In genomic region chr2:173242874-173243273, GRCm38 (mm10) we compare ENCODE assay signal across 10 mouse cellular contexts. TPM values are rescaled to one million over a fixed set of nuclear protein-coding genes. Genes with fewer than 3 reads are reported as not detected.
A peak's percentile ranks its signal among the peaks of the same experiment; 100 is the strongest.
DNase-seq lines count a peak whose midpoint lies in the region; ATAC-seq and TF ChIP-seq lines count a peak whose summit lies in the region.
"Had no signal": no experiment of that assay in that cellular context is flagged by ENCODE, and none has a peak within 500 bp of the region (broad histone marks: within the 10 kb centered on the region; RNA-seq: fewer than 3 reads in every experiment).

No protein-coding gene starts in this region.

- DNase-seq in stomach, postnatal 0 days (ENCODE audit: low spot score), result no peak
- DNase-seq in midbrain, embryonic 11.5 days (ENCODE audit: low spot score, missing footprints), result peak; percentile 97
- no peak for DNase-seq in ovary, postnatal 10 days (ENCODE audit: low spot score)
- DNase-seq in T-cell, adult 2 months (ENCODE audit: low spot score), result no peak
- DNase-seq in left cerebral cortex, adult 11 months (ENCODE audit: low spot score), result no peak
- DNase-seq in heart, adult 18-20 months, result no peak
- DNase-seq: cerebellum, postnatal 25 days; liver, embryonic 13.5 days had no signal

- ATAC-seq in stomach, embryonic 14.5 days (ENCODE audit: insufficient number of reproducible peaks, insufficient read depth, low FRiP score, low read depth), result peak; percentile 14; the same call in 1 of the 2 replicates
- no peak for ATAC-seq in stomach, postnatal 0 days (ENCODE audit: low FRiP score, low TSS enrichment)
- ATAC-seq in hindbrain, embryonic 12.5 days (ENCODE audit: low FRiP score), result peak; percentile 80
- peak; percentile 85 for ATAC-seq in midbrain, embryonic 11.5 days (ENCODE audit: low FRiP score)

- no peak overlapping the region for H3K9ac ChIP-seq in stomach, embryonic 14.5 days (replicated peaks; ENCODE audit: low read depth, low read length)
- no peak overlapping the region for H3K9ac ChIP-seq in stomach, postnatal 0 days (ENCODE audit: low read length)
- H3K9ac ChIP-seq in hindbrain, embryonic 12.5 days, result no peak overlapping the region
- H3K9ac ChIP-seq in midbrain, embryonic 11.5 days (ENCODE audit: low read length), result peak overlapping the region; percentile 16; the same call in 1 of the 2 replicates
- H3K9ac ChIP-seq: liver, embryonic 13.5 days had no signal

- 42% methylated on average over 12 of the region's 12 CpGs for WGBS in stomach, embryonic 14.5 days
- WGBS in stomach, postnatal 0 days, result 46% methylated on average over 12 of the region's 12 CpGs
- WGBS in hindbrain, embryonic 12.5 days, result 13% methylated on average over 12 of the region's 12 CpGs
- 5% methylated on average over 12 of the region's 12 CpGs for WGBS in midbrain, embryonic 11.5 days

- no peaks in the 10 kb centered on the region for H3K9me3 ChIP-seq in stomach, embryonic 14.5 days (ENCODE audit: control insufficient read depth, low read depth, low read length)
- H3K9me3 ChIP-seq in stomach, postnatal 0 days (ENCODE audit: control insufficient read depth, low read length), result no peaks in the 10 kb centered on the region
- no peaks in the 10 kb centered on the region for H3K9me3 ChIP-seq in hindbrain, embryonic 12.5 days (replicated peaks)
- no peaks in the 10 kb centered on the region for H3K9me3 ChIP-seq in midbrain, embryonic 11.5 days (ENCODE audit: control insufficient read depth, low read length)
- H3K9me3 ChIP-seq: liver, embryonic 13.5 days had no signal

- no peaks in the 10 kb centered on the region for H3K27me3 ChIP-seq in stomach, embryonic 14.5 days (ENCODE audit: control insufficient read depth, insufficient read depth, low read length)
- H3K27me3 ChIP-seq in stomach, postnatal 0 days (ENCODE audit: control insufficient read depth, insufficient read depth, low read length), result no peaks in the 10 kb centered on the region
- H3K27me3 ChIP-seq in hindbrain, embryonic 12.5 days, result 0 out of 2 replicates have a peak, but pooled peaks cover 7% of the 10 kb centered on the region
- peaks cover 13% of the 10 kb centered on the region for H3K27me3 ChIP-seq in midbrain, embryonic 11.5 days (ENCODE audit: control insufficient read depth, insufficient read depth, low read length)

- H3K4me2 ChIP-seq in stomach, embryonic 14.5 days (replicated peaks; ENCODE audit: low read depth, low read length), result no peak overlapping the region
- no peak overlapping the region for H3K4me2 ChIP-seq in stomach, postnatal 0 days (replicated peaks; ENCODE audit: low read depth)
- peak overlapping the region; percentile 15; the same call in 1 of the 2 replicates for H3K4me2 ChIP-seq in hindbrain, embryonic 12.5 days (replicated peaks)
- H3K4me2 ChIP-seq in midbrain, embryonic 11.5 days, result peak overlapping the region; percentile 15; the same call in 1 of the 2 replicates
- H3K4me2 ChIP-seq: liver, embryonic 13.5 days had no signal

- no peak overlapping the region for H3K27ac ChIP-seq in stomach, embryonic 14.5 days (ENCODE audit: low read length)
- H3K27ac ChIP-seq in stomach, postnatal 0 days (replicated peaks), result no peak overlapping the region
- H3K27ac ChIP-seq in hindbrain, embryonic 12.5 days, result peak overlapping the region; percentile 52
- no peak overlapping the region; the same call in 1 of the 2 replicates for H3K27ac ChIP-seq in midbrain, embryonic 11.5 days (ENCODE audit: low read depth, low read length)
- H3K27ac ChIP-seq: liver, embryonic 13.5 days had no signal

- no peak for TF ChIP-seq CTCF in stomach, postnatal 0 days (IDR thresholded peaks at IDR 0.05; ENCODE audit: low read depth)

- no peak overlapping the region for H3K4me3 ChIP-seq in stomach, embryonic 14.5 days (ENCODE audit: low read depth, low read length)
- H3K4me3 ChIP-seq in stomach, postnatal 0 days (ENCODE audit: low read depth, low read length), result no peak overlapping the region
- H3K4me3 ChIP-seq in hindbrain, embryonic 12.5 days, result no peak overlapping the region
- no peak overlapping the region for H3K4me3 ChIP-seq in midbrain, embryonic 11.5 days (ENCODE audit: low read depth, low read length)
- H3K4me3 ChIP-seq: liver, embryonic 13.5 days had no signal

- H3K4me1 ChIP-seq in stomach, embryonic 14.5 days (ENCODE audit: control insufficient read depth, insufficient read depth, low read length), result peaks cover 53% of the 10 kb centered on the region
- no peaks in the 10 kb centered on the region; the same call in 1 of the 2 replicates for H3K4me1 ChIP-seq in stomach, postnatal 0 days (replicated peaks; ENCODE audit: control insufficient read depth, insufficient read depth)
- peaks cover 86% of the 10 kb centered on the region for H3K4me1 ChIP-seq in hindbrain, embryonic 12.5 days
- peaks cover 61% of the 10 kb centered on the region for H3K4me1 ChIP-seq in midbrain, embryonic 11.5 days (ENCODE audit: control insufficient read depth, insufficient read depth, low read length)
- H3K4me1 ChIP-seq: liver, embryonic 13.5 days had no signal

- no peak for TF ChIP-seq EP300 in stomach, postnatal 0 days (optimal IDR thresholded peaks at IDR 0.05)

- no peaks in the 10 kb centered on the region; the same call in 1 of the 2 replicates for H3K36me3 ChIP-seq in stomach, embryonic 14.5 days (ENCODE audit: control insufficient read depth, insufficient read depth, low read length)
- no peaks in the 10 kb centered on the region; the same call in 1 of the 2 replicates for H3K36me3 ChIP-seq in stomach, postnatal 0 days (ENCODE audit: control insufficient read depth, insufficient read depth, low read length)
- no peaks in the 10 kb centered on the region for H3K36me3 ChIP-seq in hindbrain, embryonic 12.5 days
- H3K36me3 ChIP-seq in midbrain, embryonic 11.5 days (ENCODE audit: control insufficient read depth, insufficient read depth, low read length), result no peaks in the 10 kb centered on the region
- H3K36me3 ChIP-seq: liver, embryonic 13.5 days had no signal

RNA-seq across cellular contexts. Expression of gene Zbp1, which starts 24.2 kb away (rescaled TPM):
- polyA plus RNA-seq in stomach, embryonic 14.5 days (2014; fragmentation: Nextera tagmentation; extraction: Ambion mirVana), result 0.91 TPM in 1 of 2 replicates, not detected in the other
- polyA plus RNA-seq in stomach, postnatal 0 days (2015; fragmentation: Nextera tagmentation; extraction: Ambion mirVana), result 4.6 and 5.0 TPM in 2 replicates
- 0.28 TPM in 1 of 2 replicates, not detected in the other for polyA plus RNA-seq in hindbrain, embryonic 12.5 days (2016; fragmentation: Nextera tagmentation; extraction: Ambion mirVana)
- polyA plus RNA-seq in midbrain, embryonic 11.5 days (2014; fragmentation: Nextera tagmentation; extraction: Ambion mirVana), result 0.46 and 0.55 TPM in 2 replicates
- 1 to 10 TPM in 1 of 2 experiments, under 1 TPM in 1; 0.90 to 1.3 TPM for total RNA-seq in heart, adult 18-20 months (2021)

RNA-seq across cellular contexts. Expression of gene Pmepa1, which starts 33.5 kb away (rescaled TPM):
- polyA plus RNA-seq in stomach, embryonic 14.5 days (2014; fragmentation: Nextera tagmentation; extraction: Ambion mirVana), result 13.3 and 14.8 TPM in 2 replicates
- polyA plus RNA-seq in stomach, postnatal 0 days (2015; fragmentation: Nextera tagmentation; extraction: Ambion mirVana), result 6.1 and 7.0 TPM in 2 replicates
- polyA plus RNA-seq in hindbrain, embryonic 12.5 days (2016; fragmentation: Nextera tagmentation; extraction: Ambion mirVana), result 5.6 and 6.3 TPM in 2 replicates
- polyA plus RNA-seq in midbrain, embryonic 11.5 days (2014; fragmentation: Nextera tagmentation; extraction: Ambion mirVana), result 3.2 and 3.4 TPM in 2 replicates
- 10 to 100 TPM; 25.8 to 28.1 TPM for total RNA-seq in heart, adult 18-20 months (2021)

Comparison
In these comparisons a context has a peak if more than half of its experiments do, and no peak if none do; other contexts are left out.
1. H3K4me2 ChIP-seq: peak in hindbrain, embryonic 12.5 days (single experiment) and midbrain, embryonic 11.5 days (single experiment); none in stomach, embryonic 14.5 days (single experiment) and stomach, postnatal 0 days (single experiment).